Mouse (Mus musculus) activated CD4-positive, CD25-positive, alpha-beta regulatory T cell, adult 9 weeks (primary cell): Measurements from ENCODE around the gene Mrpl57. TPM values are rescaled to one million over a fixed set of nuclear protein-coding genes. Genes with fewer than 3 reads are reported as not detected.

Experiments used
- polyA plus RNA-seq: library from polyadenylated mRNA; unstranded; fragments of 100-300 nt; shearing (Covaris generic); gene quantifications from one replicate; pipeline ENCODE4 v1.2.1, GENCODE M21; 2017

Mrpl57 gene
- polyA plus RNA-seq: 130 TPM

GRCm38 (mm10) chr14:57825788-57826751 lies at the start of gene Mrpl57, which contains the start of gene Ska3:
Gene Mrpl57, plus strand, starts transcription at chr14:57826234.
Gene Ska3, minus strand, starts transcription at chr14:57826185.

GRCm38 (mm10) chr14:57797991-57798931 lies 27.8 kb upstream of the Mrpl57 start, which contains the start of gene Sap18:
Gene Sap18, plus strand, starts transcription at chr14:57798180.

Other genes starting within 250 kb of the Mrpl57 start
- gene Xpo4, start 160.8 kb upstream of the Mrpl57 start, polyA plus RNA-seq: 42.6 TPM
- gene Gm49361, start 80.1 kb upstream of the Mrpl57 start, polyA plus RNA-seq: not detected
- 13.6 TPM for gene Lats2, start 67.8 kb upstream of the Mrpl57 start, polyA plus RNA-seq
- 225 TPM for gene Sap18, start 28.1 kb upstream of the Mrpl57 start, polyA plus RNA-seq
- 3.1 TPM for gene Ska3, start within 50 bp of the Mrpl57 start, polyA plus RNA-seq
- gene Zdhhc20, start 64.0 kb downstream of the Mrpl57 start, polyA plus RNA-seq: 199 TPM
- gene Micu2, start 173.0 kb downstream of the Mrpl57 start, polyA plus RNA-seq: 11.5 TPM
- gene Fgf9, start 244.3 kb downstream of the Mrpl57 start, polyA plus RNA-seq: not detected